Mouse (Mus musculus): ENCODE data around the gene Itch.
A peak's percentile ranks its signal among the peaks of the same experiment; 100 is the strongest.

Gene Itch

DNA sequence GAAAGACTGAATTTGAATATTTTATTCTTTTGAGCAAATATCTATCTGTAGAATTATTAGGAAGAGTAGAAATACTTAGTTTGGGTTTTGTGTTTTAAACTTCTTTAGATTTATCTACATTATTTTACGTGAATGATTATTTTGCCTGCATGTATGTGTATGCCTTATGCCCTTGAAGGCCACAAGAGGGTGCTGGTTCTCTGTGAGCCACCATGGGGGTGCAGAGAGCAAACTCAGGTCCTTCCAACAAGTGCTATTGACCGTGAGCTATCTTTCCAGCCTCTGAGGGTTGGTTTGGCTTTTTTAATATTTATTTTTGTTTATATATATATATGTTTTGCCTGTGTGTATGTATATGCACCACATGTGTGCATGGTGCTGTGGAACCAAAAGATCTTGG is 74.1 kb downstream of the Itch start:
- DNase-seq, result peak; percentile 29

DNA sequence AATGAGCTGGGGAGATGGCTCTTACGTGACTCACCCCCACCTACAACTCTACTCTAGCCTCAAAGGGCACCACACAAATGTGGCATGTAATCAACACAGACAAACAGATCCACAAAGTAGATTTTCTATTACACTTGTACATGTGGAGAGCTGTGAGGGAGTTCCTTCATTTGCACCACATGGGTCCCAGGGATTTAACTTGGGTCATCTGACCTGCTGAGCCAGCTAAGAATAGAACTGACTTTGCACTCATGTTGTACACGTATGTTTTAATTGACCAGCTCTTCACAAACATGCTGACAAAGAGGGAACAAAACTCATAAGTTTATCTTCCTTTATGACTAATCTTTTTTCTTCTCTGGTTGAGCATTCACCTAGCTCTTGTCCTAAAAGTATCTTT is 89.8 kb downstream of the Itch start:
- no peak for DNase-seq

DNA sequence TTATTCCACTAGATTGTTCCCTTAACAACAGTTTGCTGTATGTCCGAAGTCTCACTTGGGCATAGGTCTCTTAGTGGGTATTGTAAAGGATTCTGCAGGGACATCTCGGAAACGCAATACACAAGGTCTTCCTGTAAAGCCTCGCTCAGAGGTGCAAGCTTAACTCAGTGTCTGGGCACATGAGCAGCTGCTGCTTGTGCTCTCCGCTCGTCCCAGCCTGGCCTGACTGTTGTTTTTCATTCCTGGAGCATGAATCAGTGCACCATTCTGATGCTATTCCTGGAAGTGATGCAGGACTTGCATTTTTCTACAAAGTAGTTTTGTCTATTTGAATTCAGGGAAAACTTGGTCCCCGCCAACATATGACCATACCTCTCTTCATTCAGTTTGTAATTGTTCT is 91.4 kb downstream of the Itch start:
- DNase-seq, result no peak

DNA sequence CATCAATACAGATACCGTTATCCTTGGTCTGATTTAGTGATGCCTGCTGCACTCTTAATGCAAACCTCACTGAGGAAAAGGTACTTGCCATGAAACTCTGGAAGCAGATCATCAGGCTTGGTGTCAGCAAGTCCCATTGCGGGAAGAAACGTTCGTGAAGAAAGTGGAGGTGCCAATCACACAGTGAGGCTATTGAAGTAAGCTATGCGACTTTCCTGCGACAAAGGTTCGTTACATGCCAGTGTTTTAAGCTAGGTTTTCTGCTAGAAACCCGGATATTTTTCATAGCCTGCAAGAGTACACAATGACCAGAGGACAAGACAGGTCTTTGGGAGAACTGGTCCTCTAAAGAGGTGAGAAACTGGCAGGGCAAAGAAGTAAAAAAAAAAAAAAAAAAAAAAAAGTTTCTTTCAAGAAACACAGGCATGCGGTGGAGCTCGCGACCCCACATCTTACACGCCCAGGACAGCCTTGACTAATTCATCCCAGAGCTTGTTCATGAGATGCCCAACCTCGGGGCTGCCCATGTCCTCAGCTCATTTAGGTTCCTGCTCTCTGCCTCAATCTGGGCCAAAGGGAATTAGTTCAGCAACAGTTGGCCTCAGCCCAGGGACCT is 102.5 kb downstream of the Itch start:
- no peak for DNase-seq

DNA sequence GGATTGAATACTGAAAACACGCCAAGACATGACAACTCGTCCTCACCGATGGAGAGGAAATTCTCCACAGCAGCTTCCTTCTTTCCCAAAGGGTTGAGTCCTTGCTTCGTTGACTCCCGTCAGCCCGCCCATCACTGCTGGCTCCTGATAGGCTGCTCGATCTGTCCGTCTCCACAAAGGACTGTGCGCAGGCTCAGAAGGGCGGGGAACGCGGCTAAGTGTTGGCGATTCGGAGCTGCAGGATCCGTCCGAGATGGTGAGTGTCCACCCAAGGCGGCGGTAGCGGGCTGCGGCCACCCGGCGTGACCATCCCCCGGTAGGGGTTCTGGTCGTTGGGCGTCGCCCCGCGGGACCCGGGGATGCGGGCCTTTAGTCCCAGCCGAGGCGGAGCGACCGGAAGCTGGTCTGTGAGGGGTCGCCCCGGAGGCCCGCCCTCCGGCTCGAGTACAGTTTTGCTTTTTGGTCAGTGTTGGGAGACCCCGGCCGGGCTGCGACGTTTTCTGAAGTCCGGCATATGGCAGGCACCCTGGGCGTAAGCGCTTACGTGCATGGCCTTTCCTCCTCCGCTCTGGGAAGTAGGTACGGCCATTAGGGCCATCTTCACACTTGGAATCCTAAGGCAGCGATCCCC is 103.2 kb downstream of the Itch start, which contains the start of gene Dynlrb1:
TSS of gene Dynlrb1 (plus strand) at position 172 of the 631 bp plus-strand sequence.
- DNase-seq, result peak; percentile 100

DNA sequence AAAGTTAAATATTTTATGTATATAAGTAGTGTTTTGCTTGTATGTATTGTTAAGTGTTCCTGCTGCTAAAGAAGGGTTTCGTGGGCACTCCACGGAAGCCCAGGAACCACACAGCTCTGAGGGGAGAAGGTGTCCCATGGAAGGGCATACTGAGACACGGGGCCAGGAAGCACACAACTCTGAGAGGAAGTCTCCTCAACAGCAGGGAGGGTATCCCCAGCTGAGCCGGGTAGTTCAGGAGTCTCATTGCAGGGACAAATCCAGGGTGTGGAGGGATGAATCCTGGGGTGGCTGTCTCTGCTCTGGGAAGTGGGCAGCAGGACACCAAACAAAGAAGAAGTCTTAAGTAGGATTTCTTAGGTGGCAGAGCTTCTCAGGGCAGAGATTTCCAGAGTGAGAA is 104.0 kb downstream of the Itch start:
- DNase-seq, result no peak

DNA sequence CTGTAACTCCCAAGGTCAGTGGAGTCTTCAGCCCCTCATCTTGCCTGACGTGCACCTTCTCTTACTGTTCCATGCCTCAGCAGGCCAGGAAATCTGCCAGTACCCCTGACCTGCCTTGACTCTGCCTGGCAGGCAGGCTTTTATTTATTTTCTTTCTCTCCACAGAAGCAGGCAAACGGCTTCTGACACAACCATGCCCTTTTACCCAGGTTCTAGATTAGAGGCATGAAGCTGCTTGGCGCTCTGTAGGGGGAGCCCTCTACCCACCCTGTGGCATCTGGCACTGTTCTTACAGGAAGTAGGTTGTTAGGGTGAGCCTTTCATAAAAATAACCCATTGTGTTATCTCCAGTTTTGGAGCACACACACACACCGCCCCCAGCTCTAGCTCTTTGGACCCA is 107.6 kb downstream of the Itch start:
- peak; percentile 33 for DNase-seq

DNA sequence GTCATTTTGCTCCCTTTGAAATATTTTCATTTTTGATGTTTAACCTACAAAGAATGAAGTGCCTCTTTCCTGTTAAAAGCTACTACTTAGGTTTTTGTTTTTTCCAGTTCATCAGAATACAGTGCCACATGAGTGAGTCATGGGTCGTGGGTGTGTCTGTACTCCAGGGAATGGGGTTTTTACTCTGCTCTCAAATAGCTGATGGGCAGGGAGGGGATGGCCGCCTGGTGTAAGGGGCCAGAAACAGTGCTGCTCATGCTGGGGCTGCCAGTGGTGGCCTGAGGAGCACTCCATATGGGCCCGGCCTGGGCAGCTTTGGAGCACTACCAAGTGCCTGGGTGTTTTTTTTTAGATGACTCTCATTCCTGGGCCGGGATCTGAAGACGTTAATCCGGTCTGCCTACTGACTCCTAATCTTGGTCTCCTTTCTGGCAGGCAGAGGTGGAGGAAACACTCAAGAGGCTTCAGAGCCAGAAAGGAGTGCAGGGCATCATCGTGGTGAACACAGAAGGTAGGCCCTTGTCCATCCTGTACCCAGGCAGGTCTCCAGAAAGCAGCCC is 109.1 kb downstream of the Itch start:
- DNase-seq, result peak; percentile 25

DNA sequence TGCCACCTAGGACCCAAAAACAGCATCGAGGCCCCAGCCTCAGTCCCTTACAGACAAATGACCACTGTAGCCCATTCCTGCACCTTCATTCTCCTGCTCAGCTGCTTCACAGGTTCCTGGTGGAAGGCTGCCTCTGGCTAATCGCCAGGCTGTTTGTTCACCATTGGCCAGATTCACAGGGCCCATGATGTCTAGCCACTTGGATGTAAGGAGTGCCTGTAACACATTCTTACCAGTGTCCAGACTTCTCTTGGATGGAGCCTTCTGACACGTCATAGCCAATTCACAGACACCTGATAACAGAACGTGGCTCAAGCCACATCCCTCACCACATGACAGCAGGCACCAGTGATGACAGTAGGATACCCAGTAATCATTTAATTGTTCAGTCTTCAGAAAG is 112.9 kb downstream of the Itch start:
- DNase-seq, result no peak

DNA sequence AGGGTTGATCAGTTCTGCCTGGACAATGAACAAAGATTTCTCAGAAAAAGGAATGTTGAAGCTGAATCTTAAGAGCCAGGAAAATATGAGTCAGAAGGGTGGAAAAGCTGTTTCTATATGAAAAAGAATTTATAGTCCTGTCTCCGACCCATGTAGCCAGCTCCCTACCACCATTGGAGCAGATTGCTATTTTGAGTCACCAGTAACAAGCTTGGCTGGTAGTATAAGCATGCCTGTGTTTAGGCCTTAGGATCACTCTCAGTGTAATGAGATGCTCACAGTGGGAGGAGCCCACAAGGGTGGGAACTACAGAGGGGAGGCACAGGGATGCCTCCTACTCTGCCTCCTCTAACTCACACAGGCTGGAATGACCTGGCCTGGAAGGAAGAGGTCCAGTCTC is 114.9 kb downstream of the Itch start:
- DNase-seq, result no peak

DNA sequence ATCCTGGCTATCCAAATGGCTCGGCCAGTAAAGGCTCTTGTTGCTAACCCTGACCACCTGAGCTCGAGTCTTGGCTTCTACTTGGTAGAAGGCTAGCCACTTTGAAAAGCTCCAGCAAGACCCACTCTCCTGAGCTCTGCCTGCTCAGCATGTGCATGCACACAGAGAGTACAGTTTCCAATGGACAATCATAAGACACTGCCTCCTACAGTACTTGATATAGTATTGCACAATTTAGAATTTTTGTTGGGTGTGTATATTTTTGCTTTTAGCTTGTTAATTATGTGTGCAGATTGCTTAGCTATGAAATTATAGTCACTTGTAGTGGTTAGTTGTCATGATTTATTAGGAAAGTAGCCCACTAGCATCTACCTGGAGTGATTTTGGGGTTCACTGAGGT is 115.4 kb downstream of the Itch start:
- DNase-seq, result no peak

DNA sequence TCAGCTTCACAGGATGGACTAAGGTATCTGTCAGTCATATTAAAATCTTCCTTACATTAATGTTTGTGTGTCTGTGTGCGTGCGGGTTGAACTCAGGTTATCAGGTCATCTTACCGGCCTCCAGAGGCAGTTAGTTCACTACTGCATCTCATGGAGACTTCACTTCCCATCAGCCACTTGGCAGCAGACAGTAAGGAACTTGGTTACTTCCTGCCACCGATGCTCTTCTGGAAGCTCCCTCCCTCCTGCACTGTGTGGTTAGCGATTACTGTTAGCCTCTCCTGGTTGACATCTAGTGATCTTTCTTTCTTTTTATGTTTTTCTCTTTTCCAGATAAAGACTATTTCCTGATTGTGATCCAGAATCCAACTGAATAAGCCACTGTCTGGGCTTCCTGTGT is 116.3 kb downstream of the Itch start:
- no peak for DNase-seq

DNA sequence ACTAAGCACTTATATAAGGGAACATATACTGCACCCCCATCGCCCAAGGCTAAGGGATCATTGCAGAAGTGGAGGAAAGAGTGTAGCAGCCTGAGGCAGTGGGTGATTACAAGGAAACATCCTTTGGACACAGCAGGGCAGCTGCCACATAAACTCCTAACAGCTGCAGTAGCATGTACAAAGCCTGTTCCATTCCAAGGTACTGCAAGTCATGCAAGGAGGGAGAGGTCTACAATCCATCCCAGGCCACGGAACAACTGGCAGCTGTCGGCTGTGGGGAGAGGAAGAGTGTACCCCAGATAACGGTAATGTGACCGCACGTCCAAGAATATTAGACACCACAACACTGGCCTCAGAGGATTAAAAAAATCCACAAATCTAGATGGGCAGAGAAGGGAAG is 132.2 kb downstream of the Itch start:
- no peak for DNase-seq

DNA sequence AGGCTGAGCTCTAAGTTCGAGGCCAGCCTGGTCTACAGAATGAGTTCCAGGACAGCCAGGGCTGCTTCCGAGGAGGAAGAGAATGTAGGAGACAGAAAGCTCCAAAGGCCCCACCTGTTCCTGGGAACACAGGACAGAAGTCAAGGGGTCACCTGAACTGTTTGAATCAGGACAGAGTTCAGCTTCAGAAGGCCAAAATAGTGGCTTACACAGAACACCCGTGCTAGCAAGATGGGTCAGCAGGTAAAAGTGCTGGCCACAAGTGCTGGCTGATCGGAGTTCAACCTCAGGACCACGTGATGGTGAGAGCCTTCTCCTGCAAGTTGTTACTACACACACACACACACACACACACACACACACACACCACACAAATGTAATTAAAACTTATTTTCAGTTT is 133.6 kb downstream of the Itch start:
- no peak for DNase-seq

DNA sequence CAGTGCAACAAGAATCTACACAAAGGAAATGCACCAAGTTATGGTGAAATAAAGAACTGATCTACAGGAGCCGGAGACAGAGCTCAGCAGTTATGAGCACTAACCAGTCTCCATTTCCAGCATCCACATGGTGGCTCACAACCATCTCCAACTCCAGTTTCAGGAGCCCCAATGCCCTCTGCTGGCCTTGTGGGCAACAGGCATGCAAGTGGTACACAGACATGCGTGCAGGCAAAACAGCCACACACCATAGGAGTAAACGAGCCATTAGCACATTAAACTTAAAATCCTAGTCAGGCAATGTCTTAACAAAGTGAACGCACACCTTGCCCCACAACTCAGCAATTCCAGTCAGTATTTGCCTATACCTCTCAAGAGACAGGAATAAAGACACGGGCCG is 138.6 kb downstream of the Itch start:
- DNase-seq, result no peak

DNA sequence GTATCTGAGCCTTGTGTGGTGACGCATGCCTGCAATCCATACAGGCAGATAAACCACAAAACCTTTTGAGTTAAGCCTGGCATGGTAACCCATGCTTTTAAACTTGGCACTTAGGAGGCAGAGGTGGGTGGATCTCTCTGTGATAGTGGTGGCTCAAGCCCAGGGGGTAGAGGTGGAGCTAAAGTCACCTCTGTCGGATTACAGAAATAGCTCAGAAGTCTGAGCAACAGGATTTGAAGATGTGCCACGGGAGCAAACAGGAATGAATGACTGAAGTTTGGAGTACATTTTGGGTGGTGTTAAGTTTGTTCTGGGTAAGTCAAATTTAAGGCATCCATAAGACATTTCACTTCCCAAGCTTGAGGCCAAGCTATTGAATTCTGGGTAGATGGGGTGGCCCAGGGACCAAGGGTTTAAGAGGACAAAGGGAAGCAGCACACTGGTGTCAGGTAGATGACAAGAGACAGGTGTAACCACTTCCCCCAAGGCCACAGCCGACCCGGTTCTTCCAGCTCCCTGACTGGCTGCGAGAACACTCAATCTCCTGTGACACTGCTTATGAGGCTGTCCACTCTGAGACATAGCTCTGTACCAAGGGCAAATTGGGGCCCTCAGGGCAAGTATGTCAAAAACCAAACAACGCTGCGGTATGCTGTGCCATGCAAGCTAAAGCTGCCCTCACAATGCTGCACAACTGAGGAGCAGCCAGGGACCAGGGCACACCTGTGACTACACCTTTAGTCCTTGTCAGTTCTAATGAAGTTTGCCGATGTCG is 139.3 kb downstream of the Itch start:
- no peak for DNase-seq

DNA sequence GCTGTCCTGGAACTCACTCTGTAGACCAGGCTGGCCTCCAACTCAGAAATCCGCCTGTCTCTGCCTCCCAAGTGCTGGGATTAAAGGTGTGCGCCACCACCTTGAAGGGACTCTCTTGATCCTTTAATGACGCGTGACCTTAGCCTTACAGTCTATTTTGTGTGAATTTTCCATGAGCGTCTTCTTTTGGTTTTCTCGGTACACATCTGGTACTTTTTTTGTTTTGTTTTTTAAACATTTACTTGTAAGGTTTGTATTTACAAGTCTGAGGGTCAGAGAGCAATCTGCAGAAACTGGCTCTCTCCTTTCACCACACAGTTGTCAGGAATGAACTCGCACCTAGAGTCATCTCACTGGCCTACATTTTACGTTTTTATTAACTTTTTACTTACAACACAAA is 140.3 kb downstream of the Itch start:
- DNase-seq, result no peak

DNA sequence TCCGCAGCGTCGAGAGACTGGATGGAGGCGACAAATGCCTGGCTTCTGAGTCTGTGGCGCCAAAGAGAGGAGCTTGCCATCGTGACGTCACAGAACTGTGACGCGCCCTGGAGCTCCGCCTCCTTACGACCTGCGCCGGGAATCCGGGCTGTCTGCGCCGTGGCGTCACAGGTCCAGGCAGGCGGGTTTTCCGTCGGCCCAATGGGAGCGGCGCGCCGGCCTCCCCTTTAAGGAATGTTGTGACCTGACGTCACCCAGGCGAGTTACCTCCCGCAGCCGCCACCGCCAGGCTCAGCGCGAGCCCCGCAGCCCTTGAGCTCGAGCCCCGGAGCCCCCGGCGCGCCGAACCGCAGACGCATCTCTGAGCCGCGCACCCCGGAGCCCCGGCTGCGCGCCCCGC is 142.9 kb downstream of the Itch start, which contains the start of gene Map1lc3a:
TSS of gene Map1lc3a (plus strand) at position 103 of the 400 bp plus-strand sequence.
- DNase-seq, result peak; percentile 98

Measured in lung, postnatal 14 days (tissue).